Mouse (Mus musculus): ENCODE measurements around the gene Il27ra.

GRCm38 (mm10) chr8:84003612-84004246, 38.7 kb downstream of the Il27ra start:
- TF ChIP-seq CTCF (IDR thresholded peaks at IDR 0.05; ENCODE audit: control insufficient read depth, insufficient read depth, insufficient replicate concordance, low read depth, low read length) = no peak
- no peak for TF ChIP-seq POLR2A (IDR thresholded peaks at IDR 0.05; ENCODE audit: control insufficient read depth, low read depth, low read length)
